Mouse (Mus musculus) olfactory bulb, adult 2 months (tissue): Measurements from ENCODE around the gene Nptx2.

ENCODE experiments used
- CTCF ChIP-seq: fragments of 200-500 bp; IDR thresholded peaks from 2 replicates; pipeline ENCODE4 v1.5.1; 2012; ENCODE audit warnings: low read depth, mild to moderate bottlenecking, low read length, moderate library complexity; ENCODE audit not compliant: insufficient read depth
- POLR2A ChIP-seq: fragments of 200-500 bp; IDR thresholded peaks from 2 replicates; pipeline ENCODE4 v1.6.1; 2012; ENCODE audit warnings: mild to moderate bottlenecking, low read depth, low read length, moderate library complexity; ENCODE audit not compliant: insufficient read depth

DNA sequence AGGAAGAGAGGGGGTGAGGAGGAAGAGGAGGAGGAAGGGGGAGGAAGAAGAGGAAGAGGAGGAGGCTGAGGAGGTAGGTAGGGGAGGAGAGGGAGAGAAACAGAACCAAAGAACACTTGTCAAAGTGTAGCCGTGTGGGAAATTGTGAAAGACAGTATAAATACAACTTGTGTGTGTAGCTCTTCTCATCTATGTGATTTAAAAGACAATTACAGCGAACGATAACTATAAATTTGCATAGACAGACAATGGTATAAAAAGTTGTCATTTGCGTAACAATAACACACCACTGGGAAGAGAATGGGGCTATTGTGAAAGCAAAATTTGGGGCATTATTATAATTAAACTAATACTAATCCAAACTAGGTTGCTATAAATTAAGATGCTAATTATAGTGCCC lies 20.0 kb downstream of the Nptx2 start:
- TF ChIP-seq CTCF (no peak), POLR2A (no peak)
